Mouse (Mus musculus): ENCODE results near the gene Tmc6. TPM values are rescaled to one million over a fixed set of nuclear protein-coding genes. Genes with fewer than 3 reads are reported as not detected.

Tmc6 gene
- 7.5 and 12.0 TPM in 2 replicates for polyA plus RNA-seq (2015; fragmentation: Nextera tagmentation; extraction: Ambion mirVana)

DNA sequence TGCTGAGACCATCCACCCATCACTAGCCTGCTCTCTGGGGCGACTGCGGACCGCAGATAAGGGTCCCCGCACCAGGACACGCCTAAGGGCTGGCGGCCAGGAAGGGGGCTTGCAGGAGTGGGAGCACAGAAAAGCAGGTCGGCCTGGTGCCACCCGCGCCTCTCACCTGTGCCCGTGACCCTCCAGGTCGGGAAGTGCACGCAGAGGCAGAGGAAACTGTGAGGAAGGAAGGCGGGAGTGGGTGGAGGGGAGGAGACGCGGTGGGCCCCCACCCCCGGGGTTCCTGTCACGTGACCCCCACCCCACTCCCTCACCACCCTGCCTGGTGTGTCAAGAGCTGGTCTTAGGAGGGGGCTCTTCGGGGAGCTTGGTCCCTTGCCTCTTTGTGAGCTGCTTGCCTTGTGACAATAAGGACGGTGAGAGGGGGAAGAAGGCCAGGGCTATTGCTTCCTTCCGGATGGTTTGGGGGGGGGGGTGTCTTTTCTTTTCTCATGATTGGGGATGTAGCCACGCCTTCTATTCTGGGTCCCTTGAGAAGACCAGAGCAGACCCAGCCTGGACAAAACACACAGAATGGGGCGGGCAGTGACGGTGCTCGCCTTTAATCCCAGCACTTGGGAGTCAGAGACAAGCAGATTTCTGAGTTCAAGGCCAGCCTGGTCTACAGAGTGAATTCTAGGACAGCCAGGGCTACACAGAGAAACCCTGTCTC is at the start of gene Tmc6, which contains the start of gene Tmc8:
TSS of gene Tmc6 (minus strand) at position 206 of the 712 bp plus-strand sequence.
TSS of gene Tmc8 (plus strand) at position 84 of the 712 bp plus-strand sequence.
- peak within 1 kb of the TSS; percentile 42 for H3K27ac ChIP-seq (replicated peaks)
- H3K4me3 ChIP-seq (replicated peaks), result peak within 1 kb of the TSS; percentile 29
- peaks cover 33% of the 10 kb centered on the region for H3K27me3 ChIP-seq (replicated peaks)
- peak within 1 kb of the TSS; percentile 59 for H3K4me2 ChIP-seq
- no peak for ATAC-seq (ENCODE audit: low FRiP score)
- no peaks in the 10 kb centered on the region for H3K9me3 ChIP-seq (replicated peaks)
- peaks cover 44% of the 10 kb centered on the region for H3K4me1 ChIP-seq
- WGBS, result 41% methylated on average over 24 of the region's 24 CpGs
- no peaks in the 10 kb centered on the region for H3K36me3 ChIP-seq
- H3K9ac ChIP-seq (replicated peaks), result peak within 1 kb of the TSS; percentile 8; the same call in 1 of the 2 replicates

- peaks cover 47% of the 10 kb centered on the region for H3K4me1 ChIP-seq
- H3K27me3 ChIP-seq (replicated peaks), result no peaks in the 10 kb centered on the region
- H3K27ac ChIP-seq (replicated peaks), result no peak overlapping the region
- no peak overlapping the region for H3K4me3 ChIP-seq (replicated peaks)
- ATAC-seq (ENCODE audit: low FRiP score), result no peak
- no peak overlapping the region for H3K4me2 ChIP-seq
- no peaks in the 10 kb centered on the region for H3K9me3 ChIP-seq (replicated peaks)
- H3K9ac ChIP-seq (replicated peaks), result no peak overlapping the region
- 68% methylated on average over 9 of the region's 9 CpGs for WGBS
- no peaks in the 10 kb centered on the region for H3K36me3 ChIP-seq
These were observed 48.4 kb upstream of the Tmc6 start for GRCm38 (mm10) chr11:117830401-117830800.

DNA sequence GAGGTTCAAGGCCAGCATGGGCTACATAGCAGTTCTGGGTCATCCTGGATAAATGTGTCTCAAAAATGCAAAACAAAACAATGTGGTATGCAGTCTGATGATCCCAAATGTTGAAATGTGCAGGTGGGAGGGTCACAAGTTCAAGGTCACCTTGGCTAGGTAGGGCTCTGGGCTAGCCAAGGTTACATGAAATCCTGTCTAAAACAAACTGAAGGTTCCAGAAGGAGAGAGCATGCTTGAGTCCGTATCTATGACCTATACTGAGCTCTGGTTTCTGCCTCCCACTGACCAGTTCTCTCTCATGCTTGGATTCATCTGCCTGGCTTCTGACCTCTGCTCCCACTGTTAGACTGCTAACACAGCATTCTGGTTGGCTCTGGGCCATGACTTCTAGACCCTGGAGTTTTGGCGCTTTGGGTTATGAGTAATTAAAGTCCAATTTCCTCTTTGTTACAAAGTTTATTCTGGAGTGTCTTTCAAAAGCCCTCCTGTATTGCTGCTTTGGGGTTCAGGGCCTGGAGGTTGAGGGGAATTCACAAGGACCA is 47.7 kb upstream of the Tmc6 start:
- H3K27ac ChIP-seq (replicated peaks), result no peak overlapping the region
- no peaks in the 10 kb centered on the region for H3K9me3 ChIP-seq (replicated peaks)
- H3K36me3 ChIP-seq, result no peaks in the 10 kb centered on the region
- no peaks in the 10 kb centered on the region for H3K27me3 ChIP-seq (replicated peaks)
- WGBS, result 87% methylated on average over 2 of the region's 2 CpGs
- no peak overlapping the region for H3K4me2 ChIP-seq
- ATAC-seq (ENCODE audit: low FRiP score), result no peak
- peaks cover 54% of the 10 kb centered on the region for H3K4me1 ChIP-seq
- no peak overlapping the region for H3K4me3 ChIP-seq (replicated peaks)
- H3K9ac ChIP-seq (replicated peaks), result no peak overlapping the region

- no peaks in the 10 kb centered on the region for H3K9me3 ChIP-seq (replicated peaks)
- peak overlapping the region; percentile 64 for H3K27ac ChIP-seq (replicated peaks)
- H3K4me2 ChIP-seq, result no peak overlapping the region
- H3K9ac ChIP-seq (replicated peaks), result no peak overlapping the region
- no peak for ATAC-seq (ENCODE audit: low FRiP score)
- H3K4me1 ChIP-seq, result peaks cover 60% of the 10 kb centered on the region
- no peaks in the 10 kb centered on the region for H3K27me3 ChIP-seq (replicated peaks)
- H3K4me3 ChIP-seq (replicated peaks), result no peak overlapping the region
- H3K36me3 ChIP-seq, result no peaks in the 10 kb centered on the region
- WGBS, result 62% methylated on average over 9 of the region's 9 CpGs
These were observed 47.0 kb upstream of the Tmc6 start for GRCm38 (mm10) chr11:117828888-117829604.

DNA sequence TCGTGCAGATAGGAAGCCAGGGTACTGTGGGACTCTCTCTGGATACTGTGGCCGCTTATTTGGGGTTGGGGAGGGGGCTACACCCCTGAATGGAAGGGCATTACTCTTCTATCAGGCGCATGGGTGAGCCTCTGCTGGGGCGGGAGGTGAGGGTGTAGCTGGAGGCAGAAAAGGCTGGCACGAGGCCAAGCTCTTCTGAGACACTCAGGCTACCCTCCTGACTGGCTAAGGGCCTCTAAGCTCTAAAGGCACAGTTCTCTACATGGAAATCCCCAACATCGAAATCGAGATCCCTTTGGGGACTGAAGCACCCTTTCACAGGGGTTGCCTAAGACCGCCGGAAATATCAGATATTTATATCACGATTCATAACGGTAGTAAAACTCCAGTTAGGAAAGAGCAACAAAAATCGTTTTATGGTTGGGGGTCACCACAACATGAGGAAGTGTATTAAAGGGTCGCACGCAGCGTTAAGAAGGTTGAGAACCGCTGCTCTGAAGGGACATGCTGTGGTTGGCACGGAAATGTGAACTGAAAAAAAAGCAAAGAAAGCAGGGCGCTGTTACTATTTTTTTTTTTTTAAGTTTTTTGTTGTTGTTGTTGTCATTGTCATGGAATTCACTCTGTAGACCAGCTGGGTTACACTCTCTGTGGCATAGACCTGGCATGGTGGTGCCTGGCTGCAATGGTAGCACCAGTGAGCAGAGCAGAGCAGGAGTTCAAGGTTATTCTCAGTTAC is 46.3 kb upstream of the Tmc6 start:
- Histone ChIP-seq H3K4me2 (no peak overlapping the region), H3K4me1 (peaks cover 64% of the 10 kb centered on the region), H3K9me3 (replicated peaks) (no peaks in the 10 kb centered on the region), H3K36me3 (no peaks in the 10 kb centered on the region), H3K27ac (replicated peaks) (peak overlapping the region; percentile 64), H3K9ac (replicated peaks) (no peak overlapping the region), H3K4me3 (replicated peaks) (no peak overlapping the region), H3K27me3 (replicated peaks) (no peaks in the 10 kb centered on the region)
- no peak for ATAC-seq (ENCODE audit: low FRiP score)
- WGBS, result 75% methylated on average over 18 of the region's 18 CpGs

GRCm38 (mm10) chr11:117827386-117827785 is 45.4 kb upstream of the Tmc6 start:
- no peak for ATAC-seq (ENCODE audit: low FRiP score)
- WGBS, result 64% methylated on average over 3 of the region's 3 CpGs
- Histone ChIP-seq H3K27me3 (replicated peaks) (no peaks in the 10 kb centered on the region), H3K9ac (replicated peaks) (no peak overlapping the region), H3K4me3 (replicated peaks) (no peak overlapping the region), H3K36me3 (no peaks in the 10 kb centered on the region), H3K4me1 (peaks cover 68% of the 10 kb centered on the region), H3K27ac (replicated peaks) (no peak overlapping the region), H3K4me2 (no peak overlapping the region), H3K9me3 (replicated peaks) (no peaks in the 10 kb centered on the region)

DNA sequence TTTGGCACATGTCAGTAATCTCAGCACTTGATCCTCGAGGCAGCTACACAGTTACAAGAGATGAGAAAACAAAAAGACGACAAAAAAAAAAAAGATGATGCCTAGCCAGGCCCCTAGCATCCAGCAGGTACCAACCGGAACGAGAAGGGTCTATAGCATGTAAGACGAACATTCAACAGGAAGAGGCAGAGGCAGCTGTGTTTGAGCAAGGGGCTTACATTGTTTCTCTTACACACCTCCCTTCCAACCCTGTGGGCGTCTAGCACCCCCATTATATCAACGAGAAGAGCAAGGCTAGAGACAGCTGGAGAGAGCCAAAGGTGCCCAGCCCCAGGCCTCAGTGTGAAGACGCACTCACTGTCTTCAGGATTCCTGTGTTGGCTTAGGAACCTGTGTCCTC is 44.9 kb upstream of the Tmc6 start:
- H3K4me1 ChIP-seq, result peaks cover 63% of the 10 kb centered on the region

DNA sequence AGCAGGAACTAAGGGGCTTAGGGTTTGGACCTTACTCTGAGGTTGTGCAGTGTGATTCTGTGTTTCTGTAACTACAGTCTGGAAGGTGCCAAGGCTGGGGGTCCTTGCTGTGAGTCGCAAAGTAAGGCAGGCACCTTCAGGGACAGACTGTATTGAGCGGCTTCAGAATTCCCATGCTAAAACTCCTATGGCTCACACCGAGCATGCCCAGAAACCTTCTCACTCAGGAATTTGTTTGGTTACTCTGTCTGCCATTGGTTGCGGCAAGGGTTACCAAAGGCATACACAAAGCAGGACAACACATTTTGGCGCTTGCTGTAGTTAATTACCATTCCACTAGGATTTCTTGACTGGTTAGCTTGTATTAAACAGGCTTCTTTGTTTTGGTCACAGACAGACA is 44.2 kb upstream of the Tmc6 start:
- Histone ChIP-seq H3K27me3 (replicated peaks) (no peaks in the 10 kb centered on the region), H3K36me3 (no peaks in the 10 kb centered on the region), H3K4me1 (peaks cover 61% of the 10 kb centered on the region), H3K27ac (replicated peaks) (peak overlapping the region; percentile 71), H3K4me2 (peak overlapping the region; percentile 91), H3K9me3 (replicated peaks) (no peaks in the 10 kb centered on the region), H3K9ac (replicated peaks) (peak overlapping the region; percentile 58), H3K4me3 (replicated peaks) (peak overlapping the region; percentile 45)
- 0 out of 2 replicates have a peak, but pooled peaks have one; percentile 30 for ATAC-seq (ENCODE audit: low FRiP score)
- WGBS, result 12% methylated on average over 5 of the region's 5 CpGs

More for the DNA sequence above, 44.9 kb upstream of the Tmc6 start:
- Histone ChIP-seq H3K4me3 (replicated peaks) (no peak overlapping the region), H3K27me3 (replicated peaks) (no peaks in the 10 kb centered on the region), H3K9me3 (replicated peaks) (no peaks in the 10 kb centered on the region), H3K36me3 (no peaks in the 10 kb centered on the region), H3K4me2 (no peak overlapping the region), H3K9ac (replicated peaks) (no peak overlapping the region), H3K27ac (replicated peaks) (no peak overlapping the region)
- ATAC-seq (ENCODE audit: low FRiP score), result no peak
- 75% methylated on average over 8 of the region's 8 CpGs for WGBS

DNA sequence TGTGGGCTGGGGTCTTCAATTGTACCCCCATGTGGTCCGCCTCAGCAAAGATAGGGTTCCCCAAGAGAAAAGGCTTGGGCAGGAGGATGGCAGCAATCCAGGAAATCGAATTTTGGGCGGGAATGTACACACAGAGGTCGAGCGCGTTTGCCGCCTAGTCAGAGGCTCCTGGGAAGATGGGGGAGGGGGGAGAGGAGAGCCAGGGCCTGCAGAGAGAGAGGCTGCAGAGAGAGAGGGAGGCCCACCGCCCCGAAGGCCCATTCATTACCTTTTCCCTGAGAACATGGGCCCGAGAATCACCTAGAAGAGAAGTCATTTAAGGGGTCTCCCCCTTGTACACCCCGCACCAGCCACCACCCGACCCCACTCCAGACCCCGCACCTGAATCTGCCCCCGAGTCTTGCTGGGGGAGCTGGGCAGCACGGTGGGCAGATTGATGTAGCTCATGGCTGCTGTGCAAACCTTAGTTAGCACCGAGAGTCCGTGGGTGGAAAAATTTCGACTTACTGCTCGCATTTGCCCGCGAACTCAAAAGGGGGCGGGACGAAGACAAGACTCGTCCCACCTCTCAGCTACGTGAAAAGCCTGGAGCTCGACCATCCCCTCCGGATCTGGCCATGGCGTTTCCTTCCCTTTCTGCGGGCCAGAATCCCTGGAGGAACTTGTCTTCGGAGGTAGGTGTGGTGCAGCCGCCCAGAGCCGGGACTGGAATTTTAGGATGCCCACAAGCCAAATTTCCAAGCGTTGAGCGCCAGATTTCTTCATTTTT is 43.5 kb upstream of the Tmc6 start, which contains the start of the genes Afmid and Tk1:
TSS of gene Afmid (plus strand) at position 592 of the 769 bp plus-strand sequence.
TSS of gene Tk1 (minus strand) at position 760 of the 769 bp plus-strand sequence.
- no peaks in the 10 kb centered on the region for H3K27me3 ChIP-seq (replicated peaks)
- peak within 1 kb of the TSS; percentile 45 for H3K4me3 ChIP-seq (replicated peaks)
- peak within 1 kb of the TSS; percentile 58 for H3K9ac ChIP-seq (replicated peaks)
- peak; percentile 69 for ATAC-seq (ENCODE audit: low FRiP score)
- WGBS, result under 1% methylated on average over 34 of the region's 34 CpGs
- peaks cover 60% of the 10 kb centered on the region for H3K4me1 ChIP-seq
- peak within 1 kb of the TSS; percentile 71 for H3K27ac ChIP-seq (replicated peaks)
- H3K9me3 ChIP-seq (replicated peaks), result no peaks in the 10 kb centered on the region
- H3K36me3 ChIP-seq, result no peaks in the 10 kb centered on the region
- H3K4me2 ChIP-seq, result peak within 1 kb of the TSS; percentile 91

DNA sequence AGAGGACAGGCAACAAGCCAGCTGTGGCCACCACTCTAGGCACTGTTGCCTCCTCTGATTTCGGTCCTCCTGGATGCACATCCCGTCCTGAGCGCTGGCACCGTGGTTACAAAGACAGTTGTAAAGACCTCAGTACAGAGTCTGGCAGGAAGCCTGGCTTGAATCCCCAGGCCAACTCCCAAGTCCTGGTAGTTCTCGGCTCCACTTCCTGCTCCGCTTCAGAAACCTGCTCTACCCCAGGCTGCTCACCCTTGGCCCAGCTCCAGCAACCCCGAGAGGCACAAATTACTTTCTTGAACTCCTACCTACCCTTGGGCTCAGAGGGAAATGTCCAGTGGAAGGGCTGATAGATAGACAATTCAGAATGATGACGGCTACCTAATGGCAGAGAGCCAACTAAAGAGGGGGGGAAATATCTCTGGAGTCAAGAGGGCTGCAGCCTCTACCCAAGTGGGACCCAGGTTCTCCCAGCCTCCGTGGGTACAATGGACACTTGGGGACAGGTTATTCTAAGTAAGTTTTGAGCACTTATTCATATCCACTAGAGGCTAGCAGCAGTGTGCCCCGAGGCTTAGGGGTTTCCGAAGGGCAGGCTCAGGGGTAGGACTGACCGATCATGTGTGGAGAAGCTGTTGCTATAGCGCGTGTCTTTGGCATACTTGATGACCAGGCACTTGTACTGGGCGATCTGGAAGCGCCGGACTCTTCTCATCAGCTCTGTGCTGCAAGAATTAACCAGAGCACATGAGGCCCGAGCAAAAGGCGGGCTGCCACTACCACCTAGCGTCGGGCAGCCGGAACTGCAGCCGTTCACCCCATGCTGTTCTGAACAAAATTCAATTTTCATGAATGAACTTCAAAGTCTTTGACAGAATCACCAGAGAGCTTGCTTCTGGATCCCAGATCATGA is 42.3 kb upstream of the Tmc6 start:
- H3K4me3 ChIP-seq (replicated peaks), result peak overlapping the region; percentile 45
- peak; percentile 72; the same call in 1 of the 2 replicates for ATAC-seq (ENCODE audit: low FRiP score)
- H3K27ac ChIP-seq (replicated peaks), result 0 out of 2 replicates have a peak overlapping the region, but pooled peaks have one; percentile 10
- H3K4me2 ChIP-seq, result peak overlapping the region; percentile 91
- no peaks in the 10 kb centered on the region for H3K27me3 ChIP-seq (replicated peaks)
- no peaks in the 10 kb centered on the region for H3K9me3 ChIP-seq (replicated peaks)
- H3K9ac ChIP-seq (replicated peaks), result no peak overlapping the region
- 20% methylated on average over 23 of the region's 23 CpGs for WGBS
- H3K36me3 ChIP-seq, result no peaks in the 10 kb centered on the region
- H3K4me1 ChIP-seq, result peaks cover 55% of the 10 kb centered on the region
